Mouse (Mus musculus): ENCODE measurements around the gene Tfap4.
"Not testable (repeated sequence)": the region's sequence is repeated elsewhere in the genome, so short reads cannot be mapped to it uniquely, and the experiment has no call there.

The Tfap4 gene

DNA sequence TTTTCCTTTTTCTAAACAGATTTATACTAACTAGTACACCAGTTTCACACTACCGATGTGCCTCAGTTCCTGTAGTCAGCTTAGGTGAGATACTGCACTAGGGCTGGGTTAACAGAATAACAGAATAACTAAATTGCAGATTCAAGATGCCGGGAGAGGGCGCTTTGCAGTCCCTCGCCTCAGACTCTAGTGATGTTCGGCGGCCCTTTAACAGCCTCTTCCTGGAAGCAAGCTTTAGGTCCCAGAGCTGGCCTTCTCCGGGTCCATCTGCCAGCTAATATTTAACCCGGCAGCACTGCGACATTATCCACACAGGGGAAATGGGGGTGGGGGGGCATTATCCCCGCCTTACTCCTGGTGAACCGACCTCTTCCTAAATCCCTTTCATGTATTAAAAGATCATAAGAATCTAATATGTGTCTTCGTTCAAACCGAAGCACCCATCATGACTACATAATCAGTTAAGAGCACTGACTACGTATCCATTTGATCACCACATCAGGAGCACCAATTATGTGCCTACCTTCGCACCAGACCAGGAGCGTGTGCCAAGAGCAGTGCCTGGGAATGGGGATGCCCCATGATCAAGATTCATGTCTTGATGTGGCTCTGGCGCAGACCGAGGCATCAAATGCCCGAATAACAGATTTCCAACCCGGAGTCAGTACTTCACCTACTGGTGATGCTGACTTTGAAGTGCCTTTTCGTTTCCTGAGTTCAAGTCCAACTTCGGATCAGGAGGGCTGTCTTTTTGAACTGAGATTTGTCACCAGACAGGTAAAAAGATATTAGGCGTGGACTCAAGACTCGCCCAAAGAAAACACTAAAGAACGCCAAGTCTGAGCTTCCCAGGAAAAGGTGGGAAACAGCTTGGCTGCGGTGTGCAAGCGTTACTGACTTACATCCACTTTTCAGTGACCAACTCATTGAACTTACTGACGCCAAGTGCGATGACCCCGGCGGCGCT, 33.5 kb upstream of the Tfap4 start:
- peak; percentile 56 for DNase-seq

DNA sequence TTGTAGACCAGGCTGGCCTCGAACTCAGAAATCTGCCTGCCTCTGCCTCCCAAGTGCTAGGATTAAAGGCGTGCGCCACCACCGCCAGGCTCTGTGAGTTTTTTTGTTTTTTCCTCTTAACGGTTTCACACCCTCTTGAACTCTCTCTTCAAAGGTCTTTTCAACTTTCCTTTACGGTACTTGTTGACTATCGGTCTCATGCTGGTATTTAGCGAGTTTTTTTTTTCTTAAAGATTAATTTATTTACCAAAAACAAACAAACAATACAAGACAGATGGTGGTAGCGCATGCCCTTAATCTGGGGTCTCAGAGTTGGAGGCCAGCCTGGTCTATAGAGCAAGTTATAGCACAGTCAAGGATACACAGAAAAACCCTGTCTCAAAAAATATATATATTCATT, 30.6 kb upstream of the Tfap4 start:
- no peak for DNase-seq

DNA sequence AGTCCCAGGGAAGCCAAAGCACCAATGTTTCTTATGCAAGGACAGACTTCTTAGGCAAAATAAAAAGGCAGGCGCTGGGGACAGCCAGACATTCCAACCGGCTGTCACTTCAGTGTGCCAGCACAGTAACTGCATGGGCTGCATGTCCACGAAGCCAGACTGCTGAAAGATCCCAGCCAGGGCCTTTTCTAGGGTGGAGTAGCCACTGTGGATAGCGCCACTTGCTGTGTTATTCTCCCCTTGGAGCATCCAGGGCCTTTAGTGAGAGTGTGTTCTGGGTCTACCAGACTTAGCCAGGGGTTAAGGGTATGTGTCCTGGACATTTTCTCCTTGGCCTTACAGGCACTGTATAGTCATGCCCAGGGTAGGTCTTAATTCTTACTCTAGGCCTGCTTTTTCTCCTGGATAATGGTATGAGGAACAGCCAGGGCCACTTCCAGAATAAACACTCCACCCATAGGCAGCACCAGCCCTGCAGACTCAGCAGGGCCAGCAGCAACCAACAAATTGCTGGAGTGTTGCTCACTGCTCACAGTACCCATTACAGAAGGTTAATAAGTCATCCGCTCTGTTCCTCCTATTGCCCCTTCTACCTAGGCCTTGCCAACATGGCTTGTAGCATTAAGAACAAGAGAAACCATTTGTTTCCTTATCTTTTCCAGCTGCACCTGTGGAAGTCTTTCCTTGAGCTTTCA, 28.0 kb upstream of the Tfap4 start:
- DNase-seq, result no peak

DNA sequence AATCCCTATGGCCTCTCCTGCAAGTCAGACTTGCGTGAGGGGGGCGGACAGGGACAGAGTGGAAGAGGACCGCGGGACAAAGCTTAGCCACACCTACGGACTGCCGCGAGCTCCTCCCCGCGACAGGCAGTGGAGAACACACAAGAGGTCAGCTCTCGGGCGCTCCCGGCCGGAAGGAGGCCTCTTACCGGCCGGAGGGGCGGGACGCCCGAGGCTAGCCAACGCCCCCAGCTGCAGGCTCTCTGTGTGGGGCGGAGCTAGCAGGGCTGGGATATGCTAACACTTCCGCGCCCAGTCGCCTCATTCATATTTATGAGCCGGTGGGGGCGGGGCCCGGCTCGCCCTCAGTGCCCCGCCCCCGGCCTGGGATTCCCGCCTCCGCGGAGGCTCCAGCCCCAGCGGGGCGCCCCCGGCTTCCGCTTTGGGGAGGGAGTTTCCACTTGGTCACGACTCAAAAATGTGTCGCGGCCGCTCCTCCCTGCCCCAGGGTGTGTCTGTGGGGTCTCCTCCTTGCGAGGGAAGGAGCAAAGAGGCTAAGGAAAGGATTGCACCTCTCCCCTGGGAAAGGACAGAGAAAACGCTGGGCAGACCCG, 27.0 kb upstream of the Tfap4 start:
- peak; percentile 84 for DNase-seq

DNA sequence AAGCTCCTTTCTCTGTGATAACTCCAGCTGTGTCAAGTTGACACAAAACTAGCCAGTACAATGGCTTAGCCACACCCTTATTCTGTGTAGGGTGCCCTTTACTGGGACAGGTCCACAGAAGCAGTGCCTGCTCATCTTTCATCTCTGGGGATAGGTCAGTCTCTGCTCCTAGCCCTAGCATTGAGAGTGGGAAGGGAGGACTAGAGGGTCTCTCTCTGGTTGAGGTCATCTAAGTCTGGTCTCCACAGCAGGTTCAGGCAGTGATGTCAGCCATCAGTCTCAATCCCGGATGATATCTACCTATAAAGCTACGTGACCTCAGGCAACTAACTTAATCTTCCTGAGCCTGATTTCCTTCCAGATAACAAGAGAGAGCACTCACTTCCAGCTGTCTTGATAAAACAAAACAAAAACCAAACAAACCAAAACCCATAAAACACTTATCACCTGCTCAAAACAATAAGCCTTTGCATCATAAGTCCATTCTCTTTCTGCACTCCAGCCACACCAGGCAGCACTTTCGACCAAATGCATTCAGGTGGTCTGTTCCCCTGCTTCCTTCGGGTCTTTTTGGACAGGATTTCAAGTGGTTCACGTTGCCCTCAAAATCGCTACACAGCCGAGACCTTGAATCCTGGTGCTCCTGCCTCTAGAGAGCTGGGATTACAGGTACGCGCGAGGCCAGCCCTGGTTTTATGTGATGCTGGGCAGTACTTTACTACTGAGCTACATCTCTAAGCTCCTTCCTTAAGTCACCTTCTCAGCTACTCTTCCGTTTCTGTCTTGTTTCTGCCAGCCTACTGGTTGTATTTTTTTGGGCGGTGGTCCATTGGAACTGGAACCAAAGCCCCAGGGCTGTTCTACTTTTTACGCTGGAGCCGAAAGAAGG, 26.2 kb upstream of the Tfap4 start:
- no peak for DNase-seq

DNA sequence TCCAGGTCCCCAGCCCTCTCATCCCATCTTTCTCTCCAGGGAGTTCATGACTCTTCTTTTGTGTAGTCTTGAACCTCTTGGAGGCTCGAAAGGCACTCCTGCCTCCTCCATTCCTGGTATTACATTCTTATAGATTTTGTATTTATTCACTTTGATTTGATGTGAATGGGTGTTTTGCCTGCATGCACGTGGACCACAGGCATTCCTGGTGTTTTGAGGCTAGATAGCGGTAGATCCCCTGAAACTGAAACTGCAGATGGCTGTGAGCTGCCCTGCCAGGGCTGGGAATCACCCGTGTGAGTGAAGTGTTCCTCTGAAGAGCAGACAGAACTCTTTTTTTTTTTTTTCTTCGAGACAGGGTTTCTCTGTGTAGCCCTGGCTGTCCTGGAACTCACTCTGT, 24.8 kb upstream of the Tfap4 start:
- no peak for DNase-seq

DNA sequence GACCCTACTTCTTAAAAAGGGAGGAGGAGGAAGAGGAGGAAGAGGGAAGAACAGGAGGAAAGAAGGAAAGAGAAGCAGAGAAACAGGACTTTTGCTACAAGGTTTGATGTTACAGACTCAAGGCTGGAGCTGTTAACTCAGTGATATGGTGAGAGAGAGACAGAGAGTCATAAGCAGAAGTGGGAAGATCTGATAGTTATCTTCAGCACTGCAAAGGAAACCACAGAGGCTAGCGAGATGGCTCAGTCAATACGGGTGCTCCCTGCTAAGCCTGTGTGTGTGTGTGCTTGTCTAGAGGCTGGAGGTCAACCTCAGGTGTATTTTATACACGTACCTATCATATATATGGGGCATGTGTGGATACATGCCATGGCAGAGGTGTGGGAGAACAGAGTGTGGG, 24.2 kb upstream of the Tfap4 start:
- no peak for DNase-seq

DNA sequence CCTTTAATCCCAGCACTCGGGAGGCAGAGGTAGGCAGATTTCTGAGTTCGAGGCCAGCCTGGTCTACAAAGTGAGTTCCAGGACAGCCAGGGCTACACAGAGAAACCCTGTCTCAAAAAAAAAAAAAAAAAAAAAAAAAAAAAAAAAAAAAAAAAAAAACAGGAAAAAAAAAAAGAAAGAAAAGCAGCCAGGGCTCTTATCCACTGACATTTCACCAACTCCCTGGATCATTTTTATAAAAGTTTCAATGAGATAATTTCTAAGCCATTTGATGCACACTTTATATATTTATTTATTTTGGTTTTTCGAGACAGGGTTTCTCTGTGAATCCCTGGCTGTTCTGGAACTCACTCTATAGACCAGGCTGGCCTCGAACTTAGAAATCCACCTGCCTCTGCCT, 21.5 kb upstream of the Tfap4 start:
- not testable (repeated sequence) for DNase-seq

DNA sequence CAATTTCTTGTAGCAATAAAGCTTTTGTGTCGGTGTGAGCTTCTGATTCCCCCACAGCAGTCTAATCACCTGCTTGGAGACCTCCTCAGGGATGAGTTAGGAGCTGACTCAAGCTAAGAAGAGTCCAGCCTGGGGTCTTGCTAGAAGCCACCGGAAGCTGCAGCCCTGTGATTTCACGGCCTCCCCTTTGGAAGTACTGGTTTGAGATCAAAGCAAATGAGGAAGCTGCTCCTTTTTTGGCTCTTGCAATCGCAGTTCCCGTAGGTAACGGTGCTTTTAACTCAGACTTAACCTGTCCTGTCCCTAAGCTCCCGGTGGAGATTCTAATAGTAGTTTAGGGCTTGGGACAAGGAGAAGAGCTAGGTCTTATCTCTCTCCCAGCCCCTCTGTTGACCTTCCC, 19.0 kb upstream of the Tfap4 start:
- no peak for DNase-seq

GRCm38 (mm10) chr16:4576873-4577272, 17.2 kb upstream of the Tfap4 start:
- no peak for DNase-seq

- no peak for DNase-seq
Observed at GRCm38 (mm10) chr16:4576038-4576437, 16.4 kb upstream of the Tfap4 start.

DNA sequence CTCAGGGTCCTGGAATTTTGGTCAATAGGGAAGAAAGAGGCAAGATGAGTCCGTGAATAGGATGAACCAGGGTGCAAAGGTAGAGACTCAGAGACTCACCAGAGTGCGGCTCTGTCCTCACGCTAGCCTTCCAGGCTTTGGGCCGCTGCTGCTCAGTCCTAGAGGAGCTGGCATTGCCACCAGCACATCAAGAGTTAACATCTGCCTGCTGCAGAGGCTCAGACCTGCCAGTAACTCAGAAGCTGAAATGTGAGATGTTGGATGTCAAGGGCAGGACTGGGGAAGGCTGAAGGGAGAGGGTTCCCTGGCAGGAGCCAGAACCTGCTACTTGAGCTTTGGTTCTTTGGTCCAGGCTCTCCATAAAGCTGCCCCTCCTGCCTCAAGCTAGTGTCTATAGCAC, 11.1 kb upstream of the Tfap4 start:
- DNase-seq, result no peak

DNA sequence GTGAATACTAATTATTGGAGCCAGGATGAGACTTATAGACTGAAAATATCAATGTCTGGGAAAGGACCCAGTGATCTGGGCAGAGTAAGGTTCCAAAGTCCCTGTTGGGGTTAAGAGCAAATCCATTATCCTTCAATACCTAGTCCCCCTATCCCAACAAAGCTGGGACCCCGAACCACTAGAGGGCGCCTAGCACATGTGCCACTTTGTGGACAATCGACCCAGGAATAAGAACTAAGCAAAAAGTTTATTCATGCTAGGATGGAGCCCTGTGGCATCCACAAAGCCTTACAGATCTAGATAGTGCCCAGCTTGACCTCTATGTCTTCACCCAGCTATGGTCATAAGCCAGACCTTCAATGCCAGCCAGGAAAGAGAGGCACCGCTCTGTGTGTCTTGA, 8.3 kb upstream of the Tfap4 start:
- peak; percentile 79 for DNase-seq

DNA sequence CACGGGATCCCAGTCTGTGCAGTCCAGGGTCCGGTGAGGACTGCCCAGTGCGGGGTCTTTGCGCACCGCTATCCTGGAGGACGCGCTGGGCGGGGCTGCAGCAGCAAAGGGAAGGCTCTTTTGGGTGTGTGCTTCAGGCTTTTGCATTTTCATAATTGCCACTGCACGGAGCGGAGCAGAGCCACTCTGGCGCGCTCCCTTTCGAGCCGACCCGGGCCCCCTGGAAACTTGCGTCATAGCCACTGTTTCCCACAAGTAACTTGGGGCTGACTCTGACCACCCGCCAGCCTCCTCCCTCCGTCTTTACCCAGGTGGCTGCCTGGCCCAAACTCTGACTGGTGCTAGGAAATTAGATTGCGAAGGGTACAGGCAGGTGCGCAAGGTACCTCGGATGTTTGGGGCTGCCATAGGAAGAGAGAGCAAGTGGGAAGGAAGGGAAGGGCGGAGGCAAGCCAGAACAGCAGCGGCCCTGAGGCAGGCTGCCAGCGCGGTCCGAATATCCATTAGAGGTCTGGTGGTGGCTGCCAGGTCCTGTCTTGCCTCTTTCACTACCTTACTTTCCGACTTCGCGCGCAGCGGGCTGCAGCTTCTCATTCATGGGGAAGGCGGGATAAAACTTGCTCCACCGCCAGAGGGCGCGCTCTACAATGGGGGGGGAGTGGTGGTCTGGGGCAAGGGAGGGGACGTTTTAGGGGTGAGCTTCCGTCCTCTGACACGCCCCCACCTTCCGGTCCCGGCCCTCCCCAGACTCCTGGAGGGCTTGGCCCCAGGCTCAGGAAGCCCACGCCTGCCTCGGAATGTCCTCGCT, 695 bp upstream of the Tfap4 start:
- DNase-seq, result peak; percentile 59

- peak; percentile 69 for DNase-seq
Observed at GRCm38 (mm10) chr16:4558980-4559631, 548 bp downstream of the Tfap4 start.

DNA sequence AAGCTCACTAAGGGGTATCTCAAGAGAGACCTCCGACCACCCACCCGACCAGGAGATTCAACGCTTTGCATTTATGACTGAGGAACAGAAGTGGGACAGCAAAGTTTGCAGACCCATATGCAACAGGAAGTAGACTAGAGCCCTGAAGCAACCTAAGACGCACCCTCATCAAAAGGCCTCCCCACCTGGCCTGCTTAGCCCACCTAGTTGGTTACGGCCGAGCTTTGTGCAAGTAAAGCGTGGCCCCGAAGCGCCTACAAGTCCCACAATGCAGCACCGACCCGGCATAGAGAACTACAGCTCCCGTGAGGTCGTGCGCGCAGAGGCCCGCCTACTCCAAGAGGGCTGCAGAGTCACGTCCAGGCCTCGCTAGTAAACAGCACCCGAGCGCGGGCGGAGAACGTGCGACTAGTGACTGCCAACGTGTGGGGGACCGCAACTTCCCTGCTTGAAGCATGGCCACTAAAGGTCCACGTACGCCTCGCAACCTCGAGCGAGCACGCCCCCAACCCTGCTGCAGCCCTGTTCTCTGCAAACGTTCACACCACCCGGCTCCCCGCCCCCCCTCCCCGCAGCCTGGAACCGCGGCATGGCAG, 1.2 kb downstream of the Tfap4 start:
- peak; percentile 89 for DNase-seq

- DNase-seq, result peak; percentile 55
Observed at GRCm38 (mm10) chr16:4557949-4558348, 1.7 kb downstream of the Tfap4 start.

- no peak for DNase-seq
Observed at GRCm38 (mm10) chr16:4557085-4557484, 2.6 kb downstream of the Tfap4 start.

- no peak for DNase-seq
Observed at GRCm38 (mm10) chr16:4555555-4555954, 4.1 kb downstream of the Tfap4 start.

- DNase-seq, result no peak
Observed at GRCm38 (mm10) chr16:4552829-4553550, 6.7 kb downstream of the Tfap4 start.

All from right cerebral cortex, postnatal 14 days (tissue).